Mouse (Mus musculus) midbrain, embryonic 14.5 days (tissue): ENCODE data around the gene Adamtsl2. TPM values are rescaled to one million over a fixed set of nuclear protein-coding genes. Genes with fewer than 3 reads are reported as not detected.

ENCODE experiments used
- ATAC-seq: fragments of 200-750 bp; cut with Nextera tagmentation; 2 replicates; pipeline ENCODE4 v1.8.0; 2017; ENCODE audit warnings: moderate number of reproducible peaks, moderate library complexity; ENCODE audit not compliant: low FRiP score, low TSS enrichment
- DNase-seq: peaks from one replicate; pipeline ENCODE4 v3.0.0-alpha.2; 2015
- H3K27ac ChIP-seq: fragments of 300-500 bp; sonication (generic); replicated peaks from 2 replicates; pipeline ENCODE4 v1.5.1; 2014; ENCODE audit warnings: mild to moderate bottlenecking, low read depth, low read length, moderate library complexity
- H3K27me3 ChIP-seq: fragments of 300-500 bp; sonication (generic); 2 replicates; pipeline ENCODE4 v1.6.1; 2014; ENCODE audit warnings: low read length, control low read depth, mixed read lengths; ENCODE audit not compliant: control insufficient read depth, insufficient read depth
- H3K36me3 ChIP-seq: fragments of 300-500 bp; sonication (generic); 2 replicates; pipeline ENCODE4 v1.6.1; 2014; ENCODE audit warnings: low read length, control low read depth; ENCODE audit not compliant: control insufficient read depth, insufficient read depth
- H3K4me1 ChIP-seq: fragments of 300-500 bp; sonication (generic); 2 replicates; pipeline ENCODE4 v1.6.1; 2014; ENCODE audit warnings: mild to moderate bottlenecking, antibody characterized with exemption, low read length, control low read depth; ENCODE audit not compliant: control insufficient read depth, insufficient read depth
- H3K4me2 ChIP-seq: fragments of 300-500 bp; sonication (generic); 2 replicates; pipeline ENCODE4 v1.6.1; 2014; ENCODE audit warnings: mild to moderate bottlenecking, low read length, moderate library complexity
- H3K4me3 ChIP-seq: fragments of 300-500 bp; sonication (generic); replicated peaks from 2 replicates; pipeline ENCODE4 v1.5.1; 2014; ENCODE audit warnings: low read depth, low read length
- H3K9ac ChIP-seq: fragments of 300-500 bp; sonication (generic); replicated peaks from 2 replicates; pipeline ENCODE4 v1.6.1; 2014; ENCODE audit warnings: mild to moderate bottlenecking, low read length, moderate library complexity
- H3K9me3 ChIP-seq: fragments of 300-500 bp; sonication (generic); 2 replicates; pipeline ENCODE4 v1.6.1; 2016; ENCODE audit warnings: low read length, control low read depth, mixed read lengths; ENCODE audit not compliant: control insufficient read depth
- WGBS: fragments of 180-500 bp; shearing (Covaris S2); extraction: QIAGEN DNeasy Blood & Tissue Kit; methylation state at CpG from one replicate; pipeline ENCODE4 v1.1.7; 2014; 5-methylcytosine and 5-hydroxymethylcytosine counted together
- polyA plus RNA-seq: library from polyadenylated mRNA; unstranded; fragments of >200 nt; fragmentation: Nextera tagmentation; extraction: Ambion mirVana; gene quantifications from 2 replicates; pipeline ENCODE4 v1.2.1, GENCODE M21; 2014

The Adamtsl2 gene
- polyA plus RNA-seq = 7.1 and 7.6 TPM in 2 replicates

- Histone ChIP-seq H3K4me3 (0 out of 2 replicates have a peak within 1 kb of the TSS, but pooled peaks have one; percentile 7), H3K27ac (peak within 1 kb of the TSS; percentile 49), H3K9ac (peak within 1 kb of the TSS; percentile 20; the same call in 1 of the 2 replicates), H3K4me2 (peak within 1 kb of the TSS; percentile 33), H3K36me3 (no peaks in the 10 kb centered on the region), H3K4me1 (peaks cover 23% of the 10 kb centered on the region), H3K9me3 (no peaks in the 10 kb centered on the region), H3K27me3 (no peaks in the 10 kb centered on the region)
- 2% methylated on average over 10 of the region's 10 CpGs for WGBS
- DNase-seq (peak; percentile 81), ATAC-seq (peak; percentile 82)
These were observed at the start of gene Adamtsl2 for GRCm38 (mm10) chr2:27079152-27079584. Gene Adamtsl2 (plus strand): TSS chr2:27079379.

- WGBS = 84% methylated on average over 2 of the region's 2 CpGs
- Histone ChIP-seq H3K4me1 (peaks cover 3% of the 10 kb centered on the region; the same call in 1 of the 2 replicates), H3K27ac (no peak overlapping the region), H3K27me3 (no peaks in the 10 kb centered on the region; the same call in 1 of the 2 replicates), H3K36me3 (no peaks in the 10 kb centered on the region), H3K4me2 (no peak overlapping the region), H3K4me3 (no peak overlapping the region), H3K9ac (no peak overlapping the region), H3K9me3 (no peaks in the 10 kb centered on the region)
- ATAC-seq (no peak), DNase-seq (no peak)
These were observed 46.8 kb upstream of the Adamtsl2 start for GRCm38 (mm10) chr2:27032361-27032760.

GRCm38 (mm10) chr2:27036003-27036402 lies 43.2 kb upstream of the Adamtsl2 start:
- Histone ChIP-seq H3K4me1 (no peaks in the 10 kb centered on the region), H3K9ac (no peak overlapping the region), H3K27ac (no peak overlapping the region), H3K4me3 (no peak overlapping the region), H3K36me3 (no peaks in the 10 kb centered on the region), H3K9me3 (no peaks in the 10 kb centered on the region), H3K4me2 (no peak overlapping the region), H3K27me3 (no peaks in the 10 kb centered on the region)
- ATAC-seq (no peak), DNase-seq (no peak)
- WGBS = 73% methylated on average over 3 of the region's 3 CpGs

- Histone ChIP-seq H3K4me3 (no peak overlapping the region), H3K27me3 (no peaks in the 10 kb centered on the region), H3K36me3 (no peaks in the 10 kb centered on the region), H3K4me1 (no peaks in the 10 kb centered on the region), H3K9ac (no peak overlapping the region), H3K9me3 (no peaks in the 10 kb centered on the region), H3K4me2 (no peak overlapping the region), H3K27ac (no peak overlapping the region)
- DNase-seq (no peak), ATAC-seq (no peak)
- 66% methylated on average over 4 of the region's 4 CpGs for WGBS
These were observed 42.2 kb upstream of the Adamtsl2 start for GRCm38 (mm10) chr2:27037008-27037407.

GRCm38 (mm10) chr2:27038596-27038995 lies 40.6 kb upstream of the Adamtsl2 start:
- Histone ChIP-seq H3K4me3 (no peak overlapping the region), H3K9ac (0 out of 2 replicates have a peak overlapping the region, but pooled peaks have one; percentile 6), H3K9me3 (no peaks in the 10 kb centered on the region), H3K27ac (no peak overlapping the region), H3K4me2 (no peak overlapping the region), H3K36me3 (no peaks in the 10 kb centered on the region), H3K27me3 (no peaks in the 10 kb centered on the region), H3K4me1 (no peaks in the 10 kb centered on the region)
- ATAC-seq (no peak), DNase-seq (peak; percentile 93)
- WGBS = 3% methylated on average over 3 of the region's 3 CpGs

- Histone ChIP-seq H3K27me3 (no peaks in the 10 kb centered on the region), H3K4me2 (no peak overlapping the region), H3K4me3 (no peak overlapping the region), H3K4me1 (no peaks in the 10 kb centered on the region), H3K36me3 (no peaks in the 10 kb centered on the region), H3K9ac (no peak overlapping the region), H3K27ac (no peak overlapping the region), H3K9me3 (no peaks in the 10 kb centered on the region)
- no peak for DNase-seq
- WGBS = 13% methylated on average over 1 of the region's 1 CpGs
- no peak for ATAC-seq
These were observed 39.9 kb upstream of the Adamtsl2 start for GRCm38 (mm10) chr2:27039286-27039685.

- no peak overlapping the region for H3K27ac ChIP-seq
- H3K27me3 ChIP-seq = no peaks in the 10 kb centered on the region
- H3K9me3 ChIP-seq = no peaks in the 10 kb centered on the region
- ATAC-seq = no peak
- 75% methylated on average over 8 of the region's 8 CpGs for WGBS
- H3K4me2 ChIP-seq = no peak overlapping the region
- H3K36me3 ChIP-seq = no peaks in the 10 kb centered on the region
- H3K9ac ChIP-seq = no peak overlapping the region
- DNase-seq = no peak
- H3K4me3 ChIP-seq = no peak overlapping the region
- no peaks in the 10 kb centered on the region for H3K4me1 ChIP-seq
These were observed 36.9 kb upstream of the Adamtsl2 start for GRCm38 (mm10) chr2:27042131-27042844.

- ATAC-seq (peak; percentile 84), DNase-seq (peak; percentile 93)
- Histone ChIP-seq H3K9ac (no peak overlapping the region), H3K4me1 (no peaks in the 10 kb centered on the region), H3K4me3 (no peak overlapping the region), H3K27ac (no peak overlapping the region), H3K9me3 (no peaks in the 10 kb centered on the region), H3K27me3 (no peaks in the 10 kb centered on the region), H3K4me2 (no peak overlapping the region), H3K36me3 (no peaks in the 10 kb centered on the region)
- 16% methylated on average over 3 of the region's 3 CpGs for WGBS
These were observed 35.7 kb upstream of the Adamtsl2 start for GRCm38 (mm10) chr2:27043461-27043860.

- WGBS = 71% methylated on average over 4 of the region's 4 CpGs
- Histone ChIP-seq H3K27ac (no peak overlapping the region), H3K36me3 (no peaks in the 10 kb centered on the region), H3K4me2 (no peak overlapping the region), H3K27me3 (no peaks in the 10 kb centered on the region), H3K4me1 (no peaks in the 10 kb centered on the region), H3K9ac (no peak overlapping the region), H3K9me3 (no peaks in the 10 kb centered on the region), H3K4me3 (no peak overlapping the region)
- no peak for DNase-seq
- ATAC-seq = no peak
These were observed 35.0 kb upstream of the Adamtsl2 start for GRCm38 (mm10) chr2:27044166-27044565.
